Mouse (Mus musculus): ENCODE data around the gene Raf1. TPM values are rescaled to one million over a fixed set of nuclear protein-coding genes. Genes with fewer than 3 reads are reported as not detected.
"Not testable (repeated sequence)": the region's sequence is repeated elsewhere in the genome, so short reads cannot be mapped to it uniquely, and the experiment has no call there.

Raf1 gene
- polyA plus RNA-seq, 1 experiment from 2014 or later: 70.1 TPM

GRCm38 (mm10) chr6:115649792-115650365 is 26.6 kb downstream of the Raf1 start:
- Histone ChIP-seq H3K27ac (ENCODE audit: low read depth, low read length) (peak overlapping the region; percentile 78), H3K4me1 (replicated peaks; ENCODE audit: control insufficient read depth, insufficient read depth, low read length) (peaks cover 42% of the 10 kb centered on the region), H3K27me3 (replicated peaks; ENCODE audit: control insufficient read depth, insufficient read depth, low read length) (no peaks in the 10 kb centered on the region), H3K36me3 (ENCODE audit: control insufficient read depth, insufficient read depth, low read length) (no peaks in the 10 kb centered on the region), H3K9me3 (ENCODE audit: control insufficient read depth, low read length) (no peaks in the 10 kb centered on the region), H3K4me3 (ENCODE audit: low read depth, low read length) (no peak overlapping the region), H3K9ac (ENCODE audit: low read depth, low read length) (no peak overlapping the region; the same call in 1 of the 2 replicates), H3K4me2 (peak overlapping the region; percentile 55)
- 46% methylated on average over 1 of the region's 1 CpGs for WGBS
- DNase-seq (ENCODE audit: low spot score) (no peak), ATAC-seq (replicated peaks; ENCODE audit: low FRiP score) (no peak)

GRCm38 (mm10) chr6:115643315-115643714 is 33.1 kb downstream of the Raf1 start:
- H3K9me3 ChIP-seq (ENCODE audit: control insufficient read depth, low read length): no peaks in the 10 kb centered on the region
- no peak overlapping the region for H3K9ac ChIP-seq (ENCODE audit: low read depth, low read length)
- 79% methylated on average over 1 of the region's 1 CpGs for WGBS
- H3K4me2 ChIP-seq: no peak overlapping the region
- no peak overlapping the region for H3K27ac ChIP-seq (ENCODE audit: low read depth, low read length)
- peaks cover 6% of the 10 kb centered on the region; the same call in 1 of the 2 replicates for H3K36me3 ChIP-seq (ENCODE audit: control insufficient read depth, insufficient read depth, low read length)
- H3K27me3 ChIP-seq (replicated peaks; ENCODE audit: control insufficient read depth, insufficient read depth, low read length): no peaks in the 10 kb centered on the region
- DNase-seq (ENCODE audit: low spot score) (no peak), ATAC-seq (replicated peaks; ENCODE audit: low FRiP score) (no peak)
- peaks cover 4% of the 10 kb centered on the region for H3K4me1 ChIP-seq (replicated peaks; ENCODE audit: control insufficient read depth, insufficient read depth, low read length)
- H3K4me3 ChIP-seq (ENCODE audit: low read depth, low read length): no peak overlapping the region

GRCm38 (mm10) chr6:115638188-115638587 is 38.2 kb downstream of the Raf1 start:
- H3K4me3 ChIP-seq (ENCODE audit: low read depth, low read length); ATAC-seq (replicated peaks; ENCODE audit: low FRiP score); H3K27ac ChIP-seq (ENCODE audit: low read depth, low read length); H3K27me3 ChIP-seq (replicated peaks; ENCODE audit: control insufficient read depth, insufficient read depth, low read length); DNase-seq (ENCODE audit: low spot score); H3K4me1 ChIP-seq (replicated peaks; ENCODE audit: control insufficient read depth, insufficient read depth, low read length); H3K9ac ChIP-seq (ENCODE audit: low read depth, low read length); H3K9me3 ChIP-seq (ENCODE audit: control insufficient read depth, low read length); H3K4me2 ChIP-seq: not testable (repeated sequence)
- WGBS: 90% methylated on average over 7 of the region's 7 CpGs
- H3K36me3 ChIP-seq (ENCODE audit: control insufficient read depth, insufficient read depth, low read length): peaks cover 17% of the 10 kb centered on the region

- H3K4me2 ChIP-seq: no peak overlapping the region
- no peak for DNase-seq (ENCODE audit: low spot score)
- peaks cover 29% of the 10 kb centered on the region for H3K36me3 ChIP-seq (ENCODE audit: control insufficient read depth, insufficient read depth, low read length)
- H3K4me3 ChIP-seq (ENCODE audit: low read depth, low read length): no peak overlapping the region
- WGBS: 90% methylated on average over 2 of the region's 2 CpGs
- H3K4me1 ChIP-seq (replicated peaks; ENCODE audit: control insufficient read depth, insufficient read depth, low read length): no peaks in the 10 kb centered on the region
- H3K27me3 ChIP-seq (replicated peaks; ENCODE audit: control insufficient read depth, insufficient read depth, low read length): no peaks in the 10 kb centered on the region
- no peaks in the 10 kb centered on the region for H3K9me3 ChIP-seq (ENCODE audit: control insufficient read depth, low read length)
- no peak overlapping the region for H3K9ac ChIP-seq (ENCODE audit: low read depth, low read length)
- no peak overlapping the region for H3K27ac ChIP-seq (ENCODE audit: low read depth, low read length)
- no peak for ATAC-seq (replicated peaks; ENCODE audit: low FRiP score)
Observed at GRCm38 (mm10) chr6:115634015-115634414, 42.4 kb downstream of the Raf1 start.

GRCm38 (mm10) chr6:115631056-115631795 is 45.2 kb downstream of the Raf1 start:
- DNase-seq (ENCODE audit: low spot score): no peak

GRCm38 (mm10) chr6:115626121-115626520 is 50.3 kb downstream of the Raf1 start:
- 91% methylated on average over 5 of the region's 5 CpGs for WGBS
- Histone ChIP-seq H3K9me3 (ENCODE audit: control insufficient read depth, low read length) (no peaks in the 10 kb centered on the region), H3K4me2 (no peak overlapping the region), H3K4me3 (ENCODE audit: low read depth, low read length) (no peak overlapping the region), H3K4me1 (replicated peaks; ENCODE audit: control insufficient read depth, insufficient read depth, low read length) (no peaks in the 10 kb centered on the region), H3K27ac (ENCODE audit: low read depth, low read length) (no peak overlapping the region), H3K9ac (ENCODE audit: low read depth, low read length) (no peak overlapping the region), H3K36me3 (ENCODE audit: control insufficient read depth, insufficient read depth, low read length) (peaks cover 44% of the 10 kb centered on the region), H3K27me3 (replicated peaks; ENCODE audit: control insufficient read depth, insufficient read depth, low read length) (no peaks in the 10 kb centered on the region)
- no peak for ATAC-seq (replicated peaks; ENCODE audit: low FRiP score)
- no peak for DNase-seq (ENCODE audit: low spot score)

More at GRCm38 (mm10) chr6:115631056-115631795, 45.2 kb downstream of the Raf1 start:
- H3K4me1 ChIP-seq (replicated peaks; ENCODE audit: control insufficient read depth, insufficient read depth, low read length): no peaks in the 10 kb centered on the region
- 78% methylated on average over 3 of the region's 3 CpGs for WGBS
- H3K9ac ChIP-seq (ENCODE audit: low read depth, low read length): no peak overlapping the region
- ATAC-seq (replicated peaks; ENCODE audit: low FRiP score): no peak
- no peak overlapping the region for H3K4me2 ChIP-seq
- no peak overlapping the region for H3K27ac ChIP-seq (ENCODE audit: low read depth, low read length)
- H3K36me3 ChIP-seq (ENCODE audit: control insufficient read depth, insufficient read depth, low read length): peaks cover 28% of the 10 kb centered on the region
- no peak overlapping the region for H3K4me3 ChIP-seq (ENCODE audit: low read depth, low read length)
- no peaks in the 10 kb centered on the region for H3K9me3 ChIP-seq (ENCODE audit: control insufficient read depth, low read length)
- H3K27me3 ChIP-seq (replicated peaks; ENCODE audit: control insufficient read depth, insufficient read depth, low read length): no peaks in the 10 kb centered on the region

- Histone ChIP-seq H3K9ac (ENCODE audit: low read depth, low read length) (no peak overlapping the region), H3K27me3 (replicated peaks; ENCODE audit: control insufficient read depth, insufficient read depth, low read length) (no peaks in the 10 kb centered on the region), H3K36me3 (ENCODE audit: control insufficient read depth, insufficient read depth, low read length) (peaks cover 60% of the 10 kb centered on the region), H3K4me3 (ENCODE audit: low read depth, low read length) (no peak overlapping the region), H3K4me1 (replicated peaks; ENCODE audit: control insufficient read depth, insufficient read depth, low read length) (no peaks in the 10 kb centered on the region), H3K9me3 (ENCODE audit: control insufficient read depth, low read length) (no peaks in the 10 kb centered on the region), H3K4me2 (no peak overlapping the region), H3K27ac (ENCODE audit: low read depth, low read length) (no peak overlapping the region)
- WGBS: 83% methylated on average over 1 of the region's 1 CpGs
- ATAC-seq (replicated peaks; ENCODE audit: low FRiP score) (no peak), DNase-seq (ENCODE audit: low spot score) (no peak)
Observed at GRCm38 (mm10) chr6:115620942-115621341, 55.5 kb downstream of the Raf1 start.

GRCm38 (mm10) chr6:115619818-115620217 is 56.6 kb downstream of the Raf1 start:
- no peak overlapping the region for H3K4me3 ChIP-seq (ENCODE audit: low read depth, low read length)
- peaks cover 59% of the 10 kb centered on the region for H3K36me3 ChIP-seq (ENCODE audit: control insufficient read depth, insufficient read depth, low read length)

GRCm38 (mm10) chr6:115615983-115616382 is 60.5 kb downstream of the Raf1 start:
- 84% methylated on average over 3 of the region's 3 CpGs for WGBS
- Histone ChIP-seq H3K9ac (ENCODE audit: low read depth, low read length) (no peak overlapping the region), H3K4me2 (no peak overlapping the region), H3K27me3 (replicated peaks; ENCODE audit: control insufficient read depth, insufficient read depth, low read length) (no peaks in the 10 kb centered on the region), H3K4me3 (ENCODE audit: low read depth, low read length) (no peak overlapping the region), H3K9me3 (ENCODE audit: control insufficient read depth, low read length) (no peaks in the 10 kb centered on the region), H3K27ac (ENCODE audit: low read depth, low read length) (no peak overlapping the region), H3K4me1 (replicated peaks; ENCODE audit: control insufficient read depth, insufficient read depth, low read length) (no peaks in the 10 kb centered on the region), H3K36me3 (ENCODE audit: control insufficient read depth, insufficient read depth, low read length) (peaks cover 57% of the 10 kb centered on the region)
- DNase-seq (ENCODE audit: low spot score) (no peak), ATAC-seq (replicated peaks; ENCODE audit: low FRiP score) (no peak)

More at GRCm38 (mm10) chr6:115619818-115620217, 56.6 kb downstream of the Raf1 start:
- DNase-seq (ENCODE audit: low spot score) (no peak), ATAC-seq (replicated peaks; ENCODE audit: low FRiP score) (0 out of 2 replicates have a peak, but pooled peaks have one; percentile 17)
- H3K27me3 ChIP-seq (replicated peaks; ENCODE audit: control insufficient read depth, insufficient read depth, low read length): no peaks in the 10 kb centered on the region
- H3K9me3 ChIP-seq (ENCODE audit: control insufficient read depth, low read length): no peaks in the 10 kb centered on the region
- no peaks in the 10 kb centered on the region for H3K4me1 ChIP-seq (replicated peaks; ENCODE audit: control insufficient read depth, insufficient read depth, low read length)
- peak overlapping the region; percentile 21; the same call in 1 of the 2 replicates for H3K27ac ChIP-seq (ENCODE audit: low read depth, low read length)
- no peak overlapping the region for H3K9ac ChIP-seq (ENCODE audit: low read depth, low read length)
- H3K4me2 ChIP-seq: no peak overlapping the region; the same call in 1 of the 2 replicates
- 68% methylated on average over 10 of the region's 10 CpGs for WGBS

Data from liver, embryonic 11.5 days (tissue).